Comparison of ENCODE assay signal across 26 mouse cellular contexts in genomic region chr13:91175347-91175746, GRCm38 (mm10). TPM values are rescaled to one million over a fixed set of nuclear protein-coding genes. Genes with fewer than 3 reads are reported as not detected.
DNase-seq lines count a peak whose midpoint lies in the region; ATAC-seq and TF ChIP-seq lines count a peak whose summit lies in the region.
"Had no signal": no experiment of that assay in that cellular context is flagged by ENCODE, and none has a peak within 500 bp of the region (broad histone marks: within the 10 kb centered on the region; RNA-seq: fewer than 3 reads in every experiment).

No protein-coding gene starts in this region.

- no peaks in the 10 kb centered on the region for H3K27me3 ChIP-seq in cerebellum, adult 2 months (ENCODE audit: control insufficient read depth, insufficient read depth, low read length)
- H3K27me3 ChIP-seq: heart, embryonic 15.5 days; hindbrain, embryonic 15.5 days; intestine, embryonic 15.5 days; liver, embryonic 15.5 days; lung, embryonic 15.5 days; neural tube, embryonic 13.5 days had no signal

- peak overlapping the region; percentile 24 for H3K27ac ChIP-seq in cerebellum, adult 2 months (ENCODE audit: insufficient read depth, low read length)
- H3K27ac ChIP-seq: heart, embryonic 15.5 days; hindbrain, embryonic 15.5 days; intestine, embryonic 15.5 days; limb, embryonic 10.5 days; liver, embryonic 15.5 days; lung, embryonic 15.5 days; neural tube, embryonic 13.5 days had no signal

- peaks cover 13% of the 10 kb centered on the region for H3K4me1 ChIP-seq in cerebellum, adult 2 months (ENCODE audit: control insufficient read depth, insufficient read depth, low read length)
- H3K4me1 ChIP-seq: heart, embryonic 15.5 days; intestine, embryonic 15.5 days; liver, embryonic 15.5 days; lung, embryonic 15.5 days had no signal

- ATAC-seq in monocyte, adult 5-6 weeks (replicated peaks; ENCODE audit: insufficient number of reproducible peaks, low FRiP score, low TSS enrichment, poor library complexity, severe bottlenecking): no peak
- ATAC-seq: forebrain, embryonic 16.5 days; intestine, embryonic 15.5 days had no signal

- TF ChIP-seq CTCF in cerebellum, adult 2 months (IDR thresholded peaks at IDR 0.05; ENCODE audit: borderline replicate concordance, insufficient read depth, low read depth, low read length): no peak

- 15% methylated on average over 3 of the region's 3 CpGs for WGBS in cerebellum, adult 2 months

- peak; percentile 63 for DNase-seq in R1 (ENCODE audit: low read depth, low spot score)
- DNase-seq in ZHBTc4 (ENCODE audit: low read depth, low spot score): peak; percentile 29
- peak; percentile 63 to 80 for DNase-seq in cerebellum, adult 2 months
- DNase-seq in cerebellum, postnatal 25 days: peak; percentile 63 to 72
- DNase-seq in frontal cortex, adult 2 months (ENCODE audit: extremely low spot score in 1 of 2, low spot score in 1 of 2): no peak
- no peak for DNase-seq in adrenal gland, adult 18-20 months (ENCODE audit: low spot score in 2 of 2)
- DNase-seq: adrenal gland, postnatal 14 days; embryo, embryonic 11 days; gastrocnemius, postnatal 36 days; heart, postnatal 4 days; kidney, postnatal 4 days; liver; lung, postnatal 36 days; midbrain, embryonic 14.5 days; thymus, postnatal 14 days had no signal

- no peak overlapping the region for H3K4me3 ChIP-seq in cerebellum, adult 2 months (replicated peaks; ENCODE audit: insufficient read depth, low read depth, low read length)
- H3K4me3 ChIP-seq: heart, embryonic 15.5 days; hindbrain, embryonic 15.5 days; intestine, embryonic 15.5 days; limb, embryonic 10.5 days; liver, embryonic 15.5 days; lung, embryonic 15.5 days; megakaryocyte, embryonic 14.5 days; myocyte; neural tube, embryonic 13.5 days had no signal

- TF ChIP-seq POLR2A in cerebellum, adult 2 months (IDR thresholded peaks at IDR 0.05; ENCODE audit: borderline replicate concordance, insufficient read depth, low read length): no peak

RNA-seq across cellular contexts. Expression of gene Atg10, which starts 48.4 kb away (rescaled TPM):
- polyA plus RNA-seq in cerebellum, adult 2 months (2012; rRNA removed): 9.9 and 11.1 TPM in 2 replicates
- total RNA-seq in monocyte, adult 5-6 weeks (2017): 8.0 to 13.2 TPM (median 12.6 TPM) in 3 replicates
- polyA plus RNA-seq in frontal cortex, adult 2 months (2012; rRNA removed): 11.2 and 12.1 TPM in 2 replicates
- 10 to 100 TPM; 17.7 to 22.4 TPM for total RNA-seq in adrenal gland, adult 18-20 months (2021)

Comparison
In these comparisons a context has a peak if more than half of its experiments do, and no peak if none do; other contexts are left out.
1. DNase-seq: peak in R1 (single experiment), ZHBTc4 (single experiment), cerebellum, adult 2 months (2 of 2) and cerebellum, postnatal 25 days (2 of 2); none in frontal cortex, adult 2 months (0 of 2) and adrenal gland, adult 18-20 months (0 of 2).